Mouse (Mus musculus) heart, postnatal 36 days (tissue): Measurements from ENCODE around the gene Rab11b. TPM values are rescaled to one million over a fixed set of nuclear protein-coding genes. Genes with fewer than 3 reads are reported as not detected.
A peak's percentile ranks its signal among the peaks of the same experiment; 100 is the strongest.

ENCODE experiments used
- DNase-seq, 2 experiments: peaks; one replicate each; pipeline ENCODE4 v3.0.0; 2021 to 2022
- intact Hi-C: fragments of 180-260 bp; cut with DNase I; formaldehyde crosslinking; loops from one replicate; pipeline ENCODE4 v1.15.1; 2025
- total RNA-seq, 2 experiments: library from RNA; stranded (reverse); gene quantifications; 2 replicates each; pipeline ENCODE4 v1.2.3; 2021

The Rab11b gene
- 100 to 1,000 TPM; 269 to 304 TPM for total RNA-seq

GRCm38 (mm10) chr17:33760255-33761165 lies at the start of gene Rab11b:
Gene Rab11b, minus strand, starts transcription at chr17:33760530.
- intact Hi-C loops: no loop called here

GRCm38 (mm10) chr17:33808192-33808591 lies 47.9 kb upstream of the Rab11b start:
- no peak for DNase-seq
- intact Hi-C loops: no loop called here

More at GRCm38 (mm10) chr17:33760255-33761165, at the start of gene Rab11b:
- DNase-seq: peak; percentile 99 to 100

- no peak for DNase-seq
- intact Hi-C loops: no loop called here
Measured at GRCm38 (mm10) chr17:33807181-33807888, 47.0 kb upstream of the Rab11b start.

GRCm38 (mm10) chr17:33804745-33805144 lies 44.4 kb upstream of the Rab11b start:
- DNase-seq: no peak
- intact Hi-C loops: no loop called here

- intact Hi-C loops: no loop called here
- DNase-seq: no peak
Measured at GRCm38 (mm10) chr17:33804205-33804604, 43.9 kb upstream of the Rab11b start.

- intact Hi-C loops: loop anchor here (1.0 to 2.0 kb wide), 2 partner anchors 56 to 361 kb away; no protein-coding TSS in a partner anchor
- no peak for DNase-seq
Measured at GRCm38 (mm10) chr17:33802221-33802620, 41.9 kb upstream of the Rab11b start.

GRCm38 (mm10) chr17:33799277-33799676 lies 38.9 kb upstream of the Rab11b start:
- intact Hi-C loops: loop anchor here (2.0 kb wide), 2 partner anchors 18 to 48 kb away; partner anchors contain the start of gene Angptl4
- DNase-seq: no peak

- DNase-seq: no peak
Measured at GRCm38 (mm10) chr17:33798306-33798705, 38.0 kb upstream of the Rab11b start.

GRCm38 (mm10) chr17:33788732-33789131 lies 28.4 kb upstream of the Rab11b start:
- DNase-seq: no peak
- intact Hi-C loops: no loop called here

More at GRCm38 (mm10) chr17:33798306-33798705, 38.0 kb upstream of the Rab11b start:
- intact Hi-C loops: loop anchor here (2.0 kb wide), 2 partner anchors 18 to 48 kb away; partner anchors contain the start of gene Angptl4

GRCm38 (mm10) chr17:33786375-33786774 lies 26.0 kb upstream of the Rab11b start:
- intact Hi-C loops: no loop called here
- no peak for DNase-seq

GRCm38 (mm10) chr17:33784939-33785338 lies 24.6 kb upstream of the Rab11b start:
- no peak for DNase-seq
- intact Hi-C loops: no loop called here

GRCm38 (mm10) chr17:33783408-33783807 lies 23.1 kb upstream of the Rab11b start:
- intact Hi-C loops: no loop called here

GRCm38 (mm10) chr17:33782067-33782466 lies 21.7 kb upstream of the Rab11b start:
- DNase-seq: peak in 1 of 2 experiments; percentile 17
- intact Hi-C loops: no loop called here

More at GRCm38 (mm10) chr17:33783408-33783807, 23.1 kb upstream of the Rab11b start:
- peak; percentile 79 to 81 for DNase-seq

- intact Hi-C loops: loop anchor here (2.0 kb wide), 1 partner anchor 17 kb away; no protein-coding TSS in a partner anchor
Measured at GRCm38 (mm10) chr17:33781124-33781977, 21.0 kb upstream of the Rab11b start, which contains the start of gene Angptl4. Gene Angptl4, minus strand, starts transcription at chr17:33781830.

GRCm38 (mm10) chr17:33780431-33780830 lies 20.1 kb upstream of the Rab11b start:
- DNase-seq: peak; percentile 28 to 61
- intact Hi-C loops: loop anchor here (2.0 kb wide), 1 partner anchor 18 kb away; no protein-coding TSS in a partner anchor

More at GRCm38 (mm10) chr17:33781124-33781977, 21.0 kb upstream of the Rab11b start, which contains the start of gene Angptl4:
- DNase-seq: peak; percentile 72 to 87

- no peak for DNase-seq
- intact Hi-C loops: loop anchor here (2.0 kb wide), 2 partner anchors 19 to 23 kb away; no protein-coding TSS in a partner anchor
Measured at GRCm38 (mm10) chr17:33779967-33780295, 19.6 kb upstream of the Rab11b start.

- DNase-seq: peak; percentile 95 to 97
- intact Hi-C loops: loop anchor here (2.0 kb wide), 1 partner anchor 23 kb away; no protein-coding TSS in a partner anchor
Measured at GRCm38 (mm10) chr17:33779271-33779966, 19.1 kb upstream of the Rab11b start.

- DNase-seq: no peak
- intact Hi-C loops: no loop called here
Measured at GRCm38 (mm10) chr17:33775287-33775686, 15.0 kb upstream of the Rab11b start.

GRCm38 (mm10) chr17:33774573-33775155 lies 14.3 kb upstream of the Rab11b start:
- intact Hi-C loops: no loop called here
- DNase-seq: no peak
